Mouse (Mus musculus) cortical plate, adult 2 months (tissue): ENCODE data around the gene Cds2.

ENCODE experiments used
- CTCF ChIP-seq: fragments of 200-500 bp; IDR thresholded peaks from 2 replicates; pipeline ENCODE4 v1.5.1; 2011; ENCODE audit warnings: mild to moderate bottlenecking, control low read depth, low read length; ENCODE audit not compliant: insufficient read depth; ENCODE audit errors: extremely low read depth
- POLR2A ChIP-seq: fragments of 200-500 bp; IDR thresholded peaks from 2 replicates; pipeline ENCODE4 v1.6.1; 2011; ENCODE audit warnings: mild to moderate bottlenecking, low read length, control low read depth; ENCODE audit not compliant: insufficient read depth; ENCODE audit errors: extremely low read depth

DNA sequence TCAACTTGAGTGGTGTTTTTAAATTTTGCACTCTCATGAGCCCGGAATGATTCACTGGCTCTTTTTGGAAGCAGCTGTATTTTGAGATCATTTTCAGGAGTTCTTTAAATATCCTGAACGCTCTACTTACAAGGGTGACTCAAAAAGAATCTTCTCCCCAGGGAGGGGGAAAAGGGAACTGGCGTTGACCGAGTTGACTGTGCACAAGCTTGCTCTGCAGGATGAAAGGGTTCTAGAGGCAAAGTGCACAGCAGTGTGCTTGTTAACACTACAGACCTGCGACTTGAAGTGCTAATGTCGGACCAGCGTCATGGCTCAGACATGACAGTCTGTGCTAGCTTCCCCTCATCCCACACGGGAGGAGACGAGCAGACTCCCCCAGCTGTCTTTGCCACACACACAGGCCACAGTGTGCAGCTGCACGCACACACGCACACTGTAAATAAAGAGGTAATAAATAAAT is 41.3 kb upstream of the Cds2 start:
- no peak for TF ChIP-seq CTCF
- TF ChIP-seq POLR2A, result no peak
